Mouse (Mus musculus): Measurements from ENCODE around the gene Dnajb4. TPM values are rescaled to one million over a fixed set of nuclear protein-coding genes. Genes with fewer than 3 reads are reported as not detected.

Dnajb4 gene
- total and polyA plus RNA-seq, 3 experiments: 10.7 to 14.6 TPM; not detected in 1

- H3K27ac ChIP-seq (ENCODE audit: control insufficient read depth, low read depth, low read length): no peak overlapping the region
- no peak for TF ChIP-seq SMC3 (IDR thresholded peaks at IDR 0.05; ENCODE audit: low read depth, low read length)
- peaks cover 0 to 13% of the 10 kb centered on the region in 2 experiments; a peak in 2 of 4 replicates for H3K4me1 ChIP-seq (ENCODE audit: control insufficient read depth in 1 of 2, insufficient read depth in 2 of 2, low read length in 2 of 2)
- no peak for DNase-seq (ENCODE audit: low read depth, low spot score)
- H3K27me3 ChIP-seq (ENCODE audit: control insufficient read depth in 1 of 2, insufficient read depth in 2 of 2, low read length in 2 of 2): no peaks in the 10 kb centered on the region
- no peaks in the 10 kb centered on the region for H3K9me3 ChIP-seq (replicated peaks; ENCODE audit: insufficient read depth, low read length)
- no peak overlapping the region for H3K9ac ChIP-seq (ENCODE audit: control insufficient read depth, low read depth, low read length, poor library complexity, severe bottlenecking)
- H3K36me3 ChIP-seq (ENCODE audit: control insufficient read depth in 1 of 2, insufficient read depth in 2 of 2, low read length in 2 of 2): peaks cover 0 to 10% of the 10 kb centered on the region in 2 experiments; a peak in 2 of 4 replicates
- H3K4me3 ChIP-seq (ENCODE audit: control insufficient read depth in 1 of 2, insufficient read depth in 1 of 2, low read depth in 2 of 2, low read length in 2 of 2): no peak overlapping the region
- H3K79me2 ChIP-seq (ENCODE audit: control insufficient read depth, insufficient read depth, low read length, poor library complexity): no peaks in the 10 kb centered on the region
Observed at GRCm38 (mm10) chr3:152257528-152257927, 47.4 kb upstream of the Dnajb4 start.

- Histone ChIP-seq H3K27ac (ENCODE audit: control insufficient read depth, low read depth, low read length) (no peak overlapping the region), H3K9me3 (replicated peaks; ENCODE audit: insufficient read depth, low read length) (no peaks in the 10 kb centered on the region), H3K4me1 (ENCODE audit: control insufficient read depth in 1 of 2, insufficient read depth in 2 of 2, low read length in 2 of 2) (no peaks in the 10 kb centered on the region), H3K9ac (ENCODE audit: control insufficient read depth, low read depth, low read length, poor library complexity, severe bottlenecking) (no peak overlapping the region), H3K36me3 (ENCODE audit: control insufficient read depth in 1 of 2, insufficient read depth in 2 of 2, low read length in 2 of 2) (no peaks in the 10 kb centered on the region), H3K4me3 (ENCODE audit: control insufficient read depth in 1 of 2, insufficient read depth in 1 of 2, low read depth in 2 of 2, low read length in 2 of 2) (no peak overlapping the region), H3K79me2 (ENCODE audit: control insufficient read depth, insufficient read depth, low read length, poor library complexity) (no peaks in the 10 kb centered on the region), H3K27me3 (ENCODE audit: control insufficient read depth in 1 of 2, insufficient read depth in 2 of 2, low read length in 2 of 2) (no peaks in the 10 kb centered on the region)
- TF ChIP-seq KAT2A (conservative IDR thresholded peaks at IDR 0.05; ENCODE audit: low read depth, low read length) (no peak), USF2 (IDR thresholded peaks at IDR 0.05; ENCODE audit: borderline replicate concordance in 1 of 2, insufficient read depth in 1 of 2, low read depth in 1 of 2, low read length in 2 of 2) (no peak), BHLHE40 (IDR thresholded peaks at IDR 0.05; ENCODE audit: borderline replicate concordance, low read depth, low read length) (no peak), UBTF (IDR thresholded peaks at IDR 0.05; ENCODE audit: borderline replicate concordance, insufficient read depth, low read depth, low read length) (no peak)
- no peak for DNase-seq (ENCODE audit: low read depth, low spot score)
Observed at GRCm38 (mm10) chr3:152250487-152250886, 40.4 kb upstream of the Dnajb4 start.

- H3K27me3 ChIP-seq (ENCODE audit: control insufficient read depth in 1 of 2, insufficient read depth in 2 of 2, low read length in 2 of 2): no peaks in the 10 kb centered on the region
- TF ChIP-seq NELFE (IDR thresholded peaks at IDR 0.05; ENCODE audit: low read depth, low read length) (no peak), KAT2A (conservative IDR thresholded peaks at IDR 0.05; ENCODE audit: low read depth, low read length) (no peak), POLR2AphosphoS5 (IDR thresholded peaks at IDR 0.05; ENCODE audit: borderline replicate concordance, low read depth, low read length) (no peak), ZKSCAN1 (IDR thresholded peaks at IDR 0.05; ENCODE audit: low read depth, low read length) (no peak), CTCF (IDR thresholded peaks at IDR 0.05 in 2 of 3, conservative IDR thresholded peaks at IDR 0.05 in 1 of 3; ENCODE audit: control insufficient read depth in 1 of 3, insufficient read depth in 1 of 3, low read depth in 2 of 3, low read length in 3 of 3, poor library complexity in 1 of 3, severe bottlenecking in 1 of 3) (no peak), POLR2AphosphoS2 (IDR thresholded peaks at IDR 0.05; ENCODE audit: low read length) (no peak), GABPA (IDR thresholded peaks at IDR 0.05; ENCODE audit: low read depth, low read length) (no peak), HCFC1 (IDR thresholded peaks at IDR 0.05; ENCODE audit: low read depth, low read length) (no peak), NRF1 (IDR thresholded peaks at IDR 0.05; ENCODE audit: insufficient read depth, low read depth, low read length, poor library complexity, severe bottlenecking) (no peak), MAX (IDR thresholded peaks at IDR 0.05; ENCODE audit: low read length) (no peak), RCOR1 (IDR thresholded peaks at IDR 0.05; ENCODE audit: low read depth, low read length) (no peak)
Observed at GRCm38 (mm10) chr3:152247708-152248107, 37.6 kb upstream of the Dnajb4 start.

More at GRCm38 (mm10) chr3:152247708-152248107, 37.6 kb upstream of the Dnajb4 start:
- no peak for DNase-seq (ENCODE audit: low read depth, low spot score)
- H3K79me2 ChIP-seq (ENCODE audit: control insufficient read depth, insufficient read depth, low read length, poor library complexity): no peaks in the 10 kb centered on the region
- no peak overlapping the region for H3K4me3 ChIP-seq (ENCODE audit: control insufficient read depth in 1 of 2, insufficient read depth in 1 of 2, low read depth in 2 of 2, low read length in 2 of 2)
- H3K36me3 ChIP-seq (ENCODE audit: control insufficient read depth in 1 of 2, insufficient read depth in 2 of 2, low read length in 2 of 2): peaks cover 0 to 4% of the 10 kb centered on the region in 2 experiments; a peak in 1 of 4 replicates
- H3K4me1 ChIP-seq (ENCODE audit: control insufficient read depth in 1 of 2, insufficient read depth in 2 of 2, low read length in 2 of 2): 0 out of 4 replicates have a peak, but pooled peaks cover 0 to 2% of the 10 kb centered on the region in 2 experiments
- no peak overlapping the region for H3K27ac ChIP-seq (ENCODE audit: control insufficient read depth, low read depth, low read length)
- H3K9me3 ChIP-seq (replicated peaks; ENCODE audit: insufficient read depth, low read length): no peaks in the 10 kb centered on the region
- H3K9ac ChIP-seq (ENCODE audit: control insufficient read depth, low read depth, low read length, poor library complexity, severe bottlenecking): no peak overlapping the region
